Mouse (Mus musculus) retina, adult 2 months (tissue): ENCODE measurements around the gene Kcnk7.

Source experiments
- DNase-seq: peaks from one replicate; pipeline ENCODE4 v3.0.0-alpha.2; 2012; ENCODE audit warnings: low read depth, low spot score

Kcnk7 gene

GRCm38 (mm10) chr19:5749476-5749875 lies 45.3 kb downstream of the Kcnk7 start:
- no peak for DNase-seq

- no peak for DNase-seq
Measured at GRCm38 (mm10) chr19:5750951-5751350, 46.8 kb downstream of the Kcnk7 start.

- no peak for DNase-seq
Measured at GRCm38 (mm10) chr19:5751742-5752141, 47.6 kb downstream of the Kcnk7 start.

- no peak for DNase-seq
Measured at GRCm38 (mm10) chr19:5756321-5756985, 52.3 kb downstream of the Kcnk7 start.
